Mouse (Mus musculus) midbrain, postnatal 0 days (tissue): ENCODE measurements at regions not wholly inside any gene's neighbourhood (a gene's known extent, or its start where the extent isn't known, plus 50 kb on each side); places are given as distances from the start of the nearest gene placed in this dataset.

Source experiments
- ATAC-seq: fragments of 200-750 bp; cut with Nextera tagmentation; 2 replicates; pipeline ENCODE4 v1.8.0; 2017; ENCODE audit warnings: moderate number of reproducible peaks, mild to moderate bottlenecking, moderate TSS enrichment, moderate library complexity; ENCODE audit not compliant: low FRiP score
- DNase-seq: peaks from one replicate; pipeline ENCODE4 v3.0.0-alpha.2; 2015; ENCODE audit warnings: low spot score
- H3K27ac ChIP-seq: fragments of 300-500 bp; sonication (generic); 2 replicates; pipeline ENCODE4 v1.5.1; 2014; ENCODE audit warnings: low read depth, mild to moderate bottlenecking, low read length, mixed read lengths
- H3K27me3 ChIP-seq: fragments of 300-500 bp; sonication (generic); 2 replicates; pipeline ENCODE4 v1.6.1; 2014; ENCODE audit warnings: low read length, control low read depth, mixed read lengths; ENCODE audit not compliant: insufficient read depth
- H3K36me3 ChIP-seq: fragments of 300-500 bp; sonication (generic); 2 replicates; pipeline ENCODE4 v1.6.1; 2014; ENCODE audit warnings: low read length, control low read depth, mixed read lengths; ENCODE audit not compliant: insufficient read depth
- H3K4me1 ChIP-seq: fragments of 300-500 bp; sonication (generic); 2 replicates; pipeline ENCODE4 v1.6.1; 2014; ENCODE audit warnings: mild to moderate bottlenecking, control low read depth, antibody characterized with exemption, low read length, mixed read lengths; ENCODE audit not compliant: insufficient read depth
- H3K4me2 ChIP-seq: fragments of 300-500 bp; sonication (generic); 2 replicates; pipeline ENCODE4 v1.6.1; 2014; ENCODE audit warnings: low read depth, mild to moderate bottlenecking, low read length, mixed read lengths; ENCODE audit not compliant: poor library complexity, severe bottlenecking
- H3K4me3 ChIP-seq: fragments of 300-500 bp; sonication (generic); 2 replicates; pipeline ENCODE4 v1.5.1; 2014; ENCODE audit warnings: low read depth, mild to moderate bottlenecking, low read length, moderate library complexity
- H3K9ac ChIP-seq: fragments of 300-500 bp; sonication (generic); replicated peaks from 2 replicates; pipeline ENCODE4 v1.6.1; 2014; ENCODE audit warnings: mild to moderate bottlenecking, low read length, moderate library complexity, mixed read lengths; ENCODE audit not compliant: poor library complexity, severe bottlenecking
- H3K9me3 ChIP-seq: fragments of 300-500 bp; sonication (generic); 2 replicates; pipeline ENCODE4 v1.6.1; 2016; ENCODE audit warnings: low read length, control low read depth
- CTCF ChIP-seq: IDR thresholded peaks from 2 replicates; pipeline ENCODE4 v1.5.1; 2016; ENCODE audit warnings: antibody characterized with exemption, mild to moderate bottlenecking
- WGBS: fragments of 180-500 bp; shearing (Covaris S2); extraction: QIAGEN DNeasy Blood & Tissue Kit; methylation state at CpG from one replicate; pipeline ENCODE4 v1.1.7; 2014; 5-methylcytosine and 5-hydroxymethylcytosine counted together

- H3K4me1 ChIP-seq = no peaks in the 10 kb centered on the region
- H3K27me3 ChIP-seq = peaks cover 7% of the 10 kb centered on the region; the same call in 1 of the 2 replicates
- no peak overlapping the region for H3K27ac ChIP-seq
- H3K9ac ChIP-seq = no peak overlapping the region
- H3K9me3 ChIP-seq = no peaks in the 10 kb centered on the region
- ATAC-seq (no peak), DNase-seq (no peak)
- no peak overlapping the region for H3K4me2 ChIP-seq
- 83% methylated on average over 6 of the region's 6 CpGs for WGBS
- TF ChIP-seq CTCF = no peak
- no peak overlapping the region for H3K4me3 ChIP-seq
- no peaks in the 10 kb centered on the region for H3K36me3 ChIP-seq
Observed at GRCm38 (mm10) chr8:84336376-84336775, 51.9 kb upstream of the Cacna1a start.

GRCm38 (mm10) chr8:84334333-84334732 lies 53.9 kb upstream of the Cacna1a start:
- ATAC-seq (no peak), DNase-seq (peak; percentile 66)
- 64% methylated on average over 5 of the region's 5 CpGs for WGBS
- H3K4me3 ChIP-seq = no peak overlapping the region
- no peak for TF ChIP-seq CTCF
- no peak overlapping the region for H3K4me2 ChIP-seq
- H3K9ac ChIP-seq = no peak overlapping the region
- H3K9me3 ChIP-seq = no peaks in the 10 kb centered on the region
- peaks cover 6% of the 10 kb centered on the region; the same call in 1 of the 2 replicates for H3K27me3 ChIP-seq
- no peak overlapping the region for H3K27ac ChIP-seq
- H3K36me3 ChIP-seq = no peaks in the 10 kb centered on the region
- H3K4me1 ChIP-seq = no peaks in the 10 kb centered on the region

- ATAC-seq = no peak
- no peak overlapping the region for H3K9ac ChIP-seq
- no peak for DNase-seq
- TF ChIP-seq CTCF = no peak
- no peak overlapping the region for H3K27ac ChIP-seq
- no peaks in the 10 kb centered on the region for H3K4me1 ChIP-seq
- no peaks in the 10 kb centered on the region for H3K9me3 ChIP-seq
- no peaks in the 10 kb centered on the region for H3K27me3 ChIP-seq
- no peaks in the 10 kb centered on the region for H3K36me3 ChIP-seq
- no peak overlapping the region for H3K4me2 ChIP-seq
- no peak overlapping the region for H3K4me3 ChIP-seq
Observed at GRCm38 (mm10) chr8:84331562-84331961, 56.7 kb upstream of the Cacna1a start.

- Histone ChIP-seq H3K4me1 (no peaks in the 10 kb centered on the region), H3K4me3 (no peak overlapping the region), H3K4me2 (no peak overlapping the region), H3K9ac (no peak overlapping the region), H3K27me3 (no peaks in the 10 kb centered on the region), H3K36me3 (no peaks in the 10 kb centered on the region), H3K9me3 (no peaks in the 10 kb centered on the region), H3K27ac (no peak overlapping the region)
- ATAC-seq (no peak), DNase-seq (peak; percentile 21)
- no peak for TF ChIP-seq CTCF
- 75% methylated on average over 8 of the region's 8 CpGs for WGBS
Observed at GRCm38 (mm10) chr8:84329535-84329934, 58.7 kb upstream of the Cacna1a start.

- H3K4me3 ChIP-seq = no peak overlapping the region
- DNase-seq (no peak), ATAC-seq (no peak)
- no peak for TF ChIP-seq CTCF
- H3K36me3 ChIP-seq = no peaks in the 10 kb centered on the region
- no peak overlapping the region for H3K9ac ChIP-seq
- 83% methylated on average over 10 of the region's 10 CpGs for WGBS
- no peaks in the 10 kb centered on the region for H3K27me3 ChIP-seq
- H3K4me2 ChIP-seq = no peak overlapping the region
- no peaks in the 10 kb centered on the region for H3K9me3 ChIP-seq
- H3K27ac ChIP-seq = no peak overlapping the region
- H3K4me1 ChIP-seq = no peaks in the 10 kb centered on the region
Observed at GRCm38 (mm10) chr8:84322761-84323160, 52.6 kb upstream of the Ccdc130 start.

GRCm38 (mm10) chr8:84321841-84322240 lies 51.7 kb upstream of the Ccdc130 start:
- Histone ChIP-seq H3K4me1 (no peaks in the 10 kb centered on the region), H3K4me2 (no peak overlapping the region), H3K36me3 (no peaks in the 10 kb centered on the region), H3K9ac (no peak overlapping the region), H3K4me3 (no peak overlapping the region), H3K27ac (no peak overlapping the region), H3K9me3 (no peaks in the 10 kb centered on the region), H3K27me3 (no peaks in the 10 kb centered on the region)
- DNase-seq = no peak
- WGBS = 64% methylated on average over 3 of the region's 3 CpGs
- ATAC-seq = no peak
- TF ChIP-seq CTCF = no peak
